Mouse (Mus musculus): ENCODE data around the gene Cyp4a29.
A peak's percentile ranks its signal among the peaks of the same experiment; 100 is the strongest.
"Not testable (repeated sequence)": the region's sequence is repeated elsewhere in the genome, so short reads cannot be mapped to it uniquely, and the experiment has no call there.

Gene Cyp4a29

GRCm38 (mm10) chr4:115241784-115242183 lies at the start of gene Cyp4a29:
Cyp4a29 (plus strand) TSS chr4:115242084.
- DNase-seq (ENCODE audit: low read depth), result no peak

DNA sequence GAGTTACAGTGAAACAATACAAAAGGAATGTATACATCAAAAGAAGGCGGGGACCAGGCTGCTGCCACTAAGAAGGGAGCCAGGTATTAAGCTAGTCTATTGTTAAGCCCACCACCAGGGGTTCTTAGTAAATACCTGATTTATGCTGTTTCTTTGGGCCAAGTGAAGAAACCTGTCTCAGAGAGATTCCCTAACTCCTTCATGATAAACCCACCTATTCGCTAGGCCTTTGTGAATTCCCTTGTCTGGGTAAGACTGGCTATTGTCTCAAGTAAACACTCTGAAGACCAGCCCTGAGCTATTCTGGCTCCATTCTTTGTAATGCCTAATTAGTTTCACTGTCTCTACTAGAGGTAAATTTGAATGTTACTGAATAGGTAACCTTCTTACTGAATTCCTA lies 9.0 kb upstream of the Cyp4a29 start:
- DNase-seq (ENCODE audit: low read depth), result not testable (repeated sequence)

DNA sequence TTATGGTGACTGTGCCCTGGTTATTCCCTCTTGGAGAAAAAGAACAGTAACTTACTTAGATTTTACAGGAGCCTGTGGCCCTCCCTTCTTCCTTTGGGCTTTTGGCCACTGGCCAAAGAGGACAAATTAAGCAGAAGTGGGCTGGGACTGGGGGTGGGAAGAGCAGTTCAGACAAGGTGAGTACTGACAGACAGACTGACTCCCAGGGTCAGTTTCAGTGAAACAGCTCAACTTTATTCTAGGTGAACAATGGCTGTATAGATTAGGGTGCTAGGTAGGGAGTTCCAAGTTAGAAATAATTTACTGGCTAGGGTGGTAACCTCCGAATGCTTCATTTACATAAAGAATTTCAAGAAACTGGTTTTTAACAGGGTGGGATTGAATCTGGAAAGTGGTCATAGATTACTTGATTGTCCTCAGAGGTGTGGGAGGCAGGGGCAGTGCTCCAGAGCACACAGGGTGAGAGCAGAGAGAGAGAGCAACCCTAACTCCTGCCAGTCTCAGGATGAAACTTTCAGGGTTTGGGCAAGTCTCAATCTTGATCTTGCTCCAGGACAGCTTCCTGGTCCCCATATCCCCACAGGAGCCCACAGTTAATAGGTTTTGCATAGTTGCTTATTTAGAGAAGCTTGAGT lies 5.3 kb upstream of the Cyp4a29 start:
- DNase-seq (ENCODE audit: low read depth), result no peak

DNA sequence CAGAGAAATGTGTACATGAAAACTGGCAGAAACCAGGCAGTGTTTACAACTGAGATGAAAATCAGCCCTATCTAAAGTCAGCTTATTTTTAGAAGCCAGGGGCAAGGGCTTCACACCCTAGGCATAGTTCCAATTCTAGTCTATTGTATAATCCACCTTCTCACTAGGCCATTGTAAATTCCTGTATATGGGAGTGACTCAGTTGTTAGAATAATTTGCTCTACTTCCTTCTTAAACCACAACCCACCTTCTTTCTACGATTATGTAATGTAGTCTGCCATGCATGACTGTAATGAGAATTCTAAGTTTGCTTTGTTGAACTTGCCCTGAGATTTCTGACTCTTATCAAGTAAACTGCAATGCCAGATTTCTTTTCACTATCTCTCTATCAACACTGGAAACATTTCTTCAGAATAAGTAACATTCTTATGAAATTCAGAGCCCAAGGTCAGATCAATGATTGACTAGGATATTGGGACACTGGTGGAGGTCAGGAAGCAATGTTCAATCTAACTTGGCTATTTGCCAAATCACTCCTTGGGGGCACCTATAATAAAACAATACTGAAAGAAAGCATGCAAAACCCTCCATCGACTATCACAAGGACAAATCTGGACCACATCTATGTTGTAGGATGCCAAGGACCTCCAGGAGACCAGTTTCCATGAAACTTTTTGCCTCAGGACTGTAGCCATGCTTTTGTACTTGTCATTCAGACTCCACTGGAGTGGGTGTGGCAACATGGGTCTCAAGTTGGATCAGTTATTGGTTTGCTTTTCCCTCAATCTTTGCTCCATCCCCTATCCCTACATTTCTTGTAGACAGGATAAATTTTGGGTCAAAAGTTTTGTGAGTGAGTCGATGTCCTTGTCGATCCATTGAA lies 23.0 kb downstream of the Cyp4a29 start:
- not testable (repeated sequence) for DNase-seq (ENCODE audit: low read depth)

- not testable (repeated sequence) for DNase-seq (ENCODE audit: low read depth)
These were observed 36.5 kb downstream of the Cyp4a29 start for GRCm38 (mm10) chr4:115278215-115278982.

- peak; percentile 4 for DNase-seq (ENCODE audit: low read depth)
These were observed 38.5 kb downstream of the Cyp4a29 start for GRCm38 (mm10) chr4:115280342-115280741.

DNA sequence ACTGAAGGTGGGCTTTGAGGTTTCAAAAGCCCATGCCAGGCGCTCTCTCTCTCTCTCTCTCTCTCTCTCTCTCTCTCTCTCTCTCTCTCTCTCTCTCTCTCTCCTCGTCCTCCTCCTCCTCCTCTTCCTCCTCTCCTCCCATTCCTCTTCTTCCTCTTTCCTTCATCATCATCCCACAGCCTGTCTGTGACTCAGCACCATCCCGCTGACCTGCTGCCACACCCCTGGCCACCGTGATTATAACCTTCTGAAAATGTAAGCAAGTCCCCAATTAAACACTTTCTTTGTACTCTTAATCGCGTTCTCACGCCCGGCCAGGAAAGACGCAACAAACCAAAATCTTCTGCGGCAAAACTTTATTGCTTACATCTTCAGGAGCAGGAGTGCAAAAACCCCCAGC lies 38.9 kb downstream of the Cyp4a29 start:
- DNase-seq (ENCODE audit: low read depth), result not testable (repeated sequence)

DNA sequence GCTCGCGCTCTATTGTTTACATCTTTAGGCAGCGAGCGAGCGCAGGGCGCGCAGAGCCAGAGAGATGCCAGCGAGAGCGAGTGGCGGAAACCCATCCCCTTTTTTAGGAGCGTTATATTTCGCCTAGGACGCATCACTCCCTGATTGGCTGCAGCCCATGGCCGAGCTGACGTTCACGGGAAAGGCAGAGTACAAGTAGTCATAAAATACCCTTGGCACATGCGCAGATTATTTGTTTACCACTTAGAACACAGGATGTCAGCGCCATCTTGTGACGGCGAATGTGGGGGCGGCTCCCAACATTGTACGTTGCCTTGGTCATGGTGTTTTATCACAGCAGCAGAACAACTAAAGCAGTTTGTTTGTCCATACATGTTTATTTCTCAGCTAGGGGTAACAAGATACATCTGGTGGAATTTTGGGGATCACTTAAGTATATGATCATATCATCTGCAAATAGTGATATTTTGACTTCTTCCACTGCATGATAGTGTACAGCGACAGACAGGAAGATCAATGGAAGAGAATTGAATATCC lies 39.4 kb downstream of the Cyp4a29 start:
- peak; percentile 35 for DNase-seq (ENCODE audit: low read depth)

- not testable (repeated sequence) for DNase-seq (ENCODE audit: low read depth)
These were observed 56.9 kb downstream of the Cyp4a29 start, which contains the start of gene Cyp4a12a for GRCm38 (mm10) chr4:115298746-115299145. Cyp4a12a (plus strand) TSS chr4:115299046.
